Mouse (Mus musculus) embryonic fibroblast, embryonic 13.5 days (primary cell): ENCODE results near the gene Dock6.

Experiments
- CTCF ChIP-seq: IDR thresholded peaks from 2 replicates; pipeline ENCODE4 v1.5.1; 2011; ENCODE audit warnings: mild to moderate bottlenecking, control low read depth, low read length, moderate library complexity, borderline replicate concordance; ENCODE audit not compliant: insufficient read depth
- POLR2A ChIP-seq: IDR thresholded peaks from 2 replicates; pipeline ENCODE4 v1.6.1; 2011; ENCODE audit warnings: low read depth, mild to moderate bottlenecking, control low read depth, low read length, moderate library complexity

DNA sequence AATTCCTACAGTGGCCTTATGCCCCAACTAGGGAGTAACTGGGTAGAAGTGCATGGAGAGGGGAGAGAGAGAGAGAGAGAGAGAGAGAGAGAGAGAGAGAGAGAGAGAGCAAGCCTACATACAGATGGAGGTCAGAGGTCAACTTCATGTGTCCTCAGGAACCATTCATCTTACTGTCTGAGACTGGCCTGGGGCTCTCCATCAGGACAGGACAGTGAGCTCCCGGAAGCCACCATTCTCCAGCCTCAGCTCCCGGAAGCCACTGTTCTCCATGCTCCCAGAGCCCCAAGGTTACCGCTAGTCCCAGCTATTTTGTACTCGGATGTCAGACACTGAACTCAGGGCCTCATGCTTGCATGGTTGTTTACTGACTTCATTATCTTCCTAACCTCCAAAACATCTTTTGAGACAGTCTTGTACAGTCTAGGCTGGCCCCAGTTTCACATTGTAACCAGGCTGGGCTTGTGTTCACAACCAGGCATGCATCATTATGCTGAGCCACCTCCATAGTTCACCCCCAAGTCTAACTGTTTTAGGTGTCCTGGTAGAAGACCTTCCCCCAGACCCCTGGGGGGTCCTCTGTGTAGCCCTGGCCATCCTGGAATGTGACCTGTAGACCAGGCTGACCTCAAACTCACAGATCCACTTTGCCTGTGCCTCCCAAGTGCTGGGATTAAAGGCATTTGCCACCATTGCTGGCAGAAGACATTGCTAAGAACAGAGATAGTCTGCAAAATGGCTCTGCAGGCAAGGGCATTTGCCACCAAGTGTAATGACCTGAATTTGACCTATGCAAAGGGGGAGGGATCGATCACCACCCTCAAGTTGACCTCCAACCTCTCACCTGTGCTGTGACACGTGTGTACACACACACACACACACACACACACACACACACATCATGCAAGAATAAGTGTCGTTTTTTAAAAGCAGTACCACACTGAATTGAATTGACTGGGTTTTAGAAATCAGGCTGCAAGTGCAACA lies 2.5 kb downstream of the Dock6 start:
- TF ChIP-seq CTCF (no peak), POLR2A (no peak)
